Mouse (Mus musculus) kidney, adult 10 weeks (tissue): ENCODE data around the gene Enc1. TPM values are rescaled to one million over a fixed set of nuclear protein-coding genes. Genes with fewer than 3 reads are reported as not detected.

Experiments
- polyA plus RNA-seq: library from polyadenylated mRNA; stranded (reverse); fragments of 350-450 nt; fragmentation: Illumina TruSeq; extraction: RNeasy Lipid Tissue Mini Kit (QIAGEN cat#74804); gene quantifications from one replicate; pipeline ENCODE4 v1.2.3, GENCODE M21; 2014; ENCODE audit warnings: low read depth, low replicate concordance

Gene Enc1
- polyA plus RNA-seq, result 4.4 TPM

DNA sequence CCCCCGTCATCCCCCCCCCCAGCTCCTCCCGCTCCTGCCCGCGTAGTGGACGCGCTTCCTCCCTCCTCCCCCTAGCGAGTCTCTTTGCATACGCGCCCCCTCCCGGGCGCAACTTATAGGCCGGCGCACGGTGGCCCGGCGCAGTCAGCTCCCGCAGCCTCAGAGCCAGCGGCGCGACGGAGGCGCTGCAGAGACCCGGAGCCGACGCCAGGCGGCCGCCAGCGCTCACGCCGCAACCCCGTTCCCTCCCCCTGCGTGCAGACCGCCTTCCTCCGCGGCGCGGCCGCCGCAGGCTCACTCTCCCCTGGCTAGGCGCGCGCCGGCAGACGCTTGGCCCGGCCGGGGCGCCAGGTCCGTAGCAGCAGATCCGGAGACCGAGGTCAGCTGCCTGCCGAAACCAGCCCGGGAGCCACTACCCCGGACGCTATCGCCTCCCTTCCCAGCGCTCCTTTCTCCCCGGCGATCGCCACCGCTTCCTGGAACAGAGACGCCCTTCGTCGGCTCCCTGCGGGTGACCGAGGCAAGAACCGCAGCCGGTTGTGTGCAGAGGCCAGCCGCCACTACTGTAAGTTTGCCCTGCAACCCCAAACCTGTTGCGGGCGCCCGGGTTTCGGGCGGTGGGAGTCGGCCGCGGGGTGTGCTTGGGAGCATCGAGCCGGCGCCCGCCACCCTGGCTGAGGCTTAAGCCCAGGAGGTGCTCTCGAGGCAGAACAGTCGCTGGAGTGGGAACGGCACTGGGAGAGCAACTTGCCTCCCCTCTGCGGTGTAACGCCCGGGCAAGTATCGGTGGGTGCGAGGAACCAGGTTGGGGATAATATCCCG is at the start of gene Enc1:
Gene Enc1, plus strand, starts transcription at position 141 of the 822 bp plus-strand sequence.

DNA sequence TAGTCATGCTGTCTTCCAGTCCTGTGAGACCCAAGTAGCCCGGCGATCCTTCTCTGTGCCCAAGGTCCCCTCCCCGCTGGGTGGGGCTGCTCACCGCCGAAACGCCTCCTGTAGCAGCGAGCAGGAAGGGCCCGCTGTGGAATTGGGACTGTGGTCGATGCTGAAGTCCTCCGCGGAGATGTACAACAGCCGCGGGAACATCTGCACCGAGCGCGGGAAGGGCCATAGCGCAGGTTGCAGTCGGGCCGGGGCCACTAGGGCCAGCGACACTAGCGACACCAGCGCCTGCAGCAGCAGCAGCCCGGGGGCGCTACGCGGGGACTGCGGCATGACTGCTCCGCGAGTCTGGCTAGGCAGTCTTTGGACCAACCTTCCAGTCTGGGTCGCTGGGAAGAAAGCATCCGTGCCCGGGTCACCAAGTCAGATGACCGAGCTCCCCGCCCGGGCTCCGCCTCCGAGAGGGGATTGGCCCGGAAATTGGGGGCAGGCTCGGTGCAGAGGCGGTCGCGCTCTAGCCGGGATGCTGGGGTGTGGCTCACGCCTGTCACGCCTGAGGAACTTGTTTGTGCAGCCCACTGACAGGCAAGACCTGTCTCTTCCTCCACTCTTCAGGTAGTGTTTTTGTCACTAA is 42.9 kb upstream of the Enc1 start, which contains the start of gene Hexb:
Gene Hexb, minus strand, starts transcription at position 426 of the 631 bp plus-strand sequence.

Other genes starting within 250 kb of the Enc1 start
- gene 1700029F12Rik, start 206.7 kb upstream of the Enc1 start, polyA plus RNA-seq, result not detected
- gene Fam169a, start 173.8 kb upstream of the Enc1 start, polyA plus RNA-seq, result 1.8 TPM
- 2.6 TPM for gene Gm6169, start 141.9 kb upstream of the Enc1 start, polyA plus RNA-seq
- 118 TPM for gene Gfm2, start 103.2 kb upstream of the Enc1 start, polyA plus RNA-seq
- 163 TPM for gene Nsa2, start 103.2 kb upstream of the Enc1 start, polyA plus RNA-seq
- 315 TPM for gene Hexb, start 42.7 kb upstream of the Enc1 start, polyA plus RNA-seq